Mouse (Mus musculus) testis, postnatal 10 days (tissue): ENCODE measurements around the gene Lgals4.
"Not testable (repeated sequence)": the region's sequence is repeated elsewhere in the genome, so short reads cannot be mapped to it uniquely, and the experiment has no call there.

Source experiments
- DNase-seq: peaks from one replicate; pipeline ENCODE4 v3.0.0; 2021; ENCODE audit warnings: low spot score

The Lgals4 gene

GRCm38 (mm10) chr7:28865481-28866300 is 32.0 kb downstream of the Lgals4 start:
- DNase-seq = peak; percentile 85

- DNase-seq = peak; percentile 60
Observed at GRCm38 (mm10) chr7:28866769-28867507, 33.3 kb downstream of the Lgals4 start.

- peak; percentile 87 for DNase-seq
Observed at GRCm38 (mm10) chr7:28867508-28868340, 34.1 kb downstream of the Lgals4 start.

GRCm38 (mm10) chr7:28870901-28871664 is 37.4 kb downstream of the Lgals4 start:
- peak; percentile 68 for DNase-seq

GRCm38 (mm10) chr7:28874565-28874964 is 40.9 kb downstream of the Lgals4 start:
- DNase-seq = no peak

GRCm38 (mm10) chr7:28876099-28876498 is 42.4 kb downstream of the Lgals4 start:
- DNase-seq = no peak

GRCm38 (mm10) chr7:28877155-28877554 is 43.5 kb downstream of the Lgals4 start:
- no peak for DNase-seq

- DNase-seq = no peak
Observed at GRCm38 (mm10) chr7:28877856-28878255, 44.2 kb downstream of the Lgals4 start.

GRCm38 (mm10) chr7:28879606-28880005 is 46.0 kb downstream of the Lgals4 start:
- no peak for DNase-seq

- no peak for DNase-seq
Observed at GRCm38 (mm10) chr7:28880554-28880953, 46.9 kb downstream of the Lgals4 start.

GRCm38 (mm10) chr7:28881199-28881598 is 47.5 kb downstream of the Lgals4 start, which contains the start of gene Capn12:
Capn12 (plus strand) TSS chr7:28881422.
- no peak for DNase-seq

- no peak for DNase-seq
Observed at GRCm38 (mm10) chr7:28883039-28883438, 49.4 kb downstream of the Lgals4 start.

GRCm38 (mm10) chr7:28883704-28884103 is 50.0 kb downstream of the Lgals4 start:
- DNase-seq = not testable (repeated sequence)

- DNase-seq = no peak
Observed at GRCm38 (mm10) chr7:28886486-28886885, 52.8 kb downstream of the Lgals4 start.

- DNase-seq = peak; percentile 71
Observed at GRCm38 (mm10) chr7:28888701-28889161, 55.1 kb downstream of the Lgals4 start.
